Mouse (Mus musculus) bone marrow macrophage, adult 2 months (primary cell): ENCODE results near the gene Olfr1014. TPM values are rescaled to one million over a fixed set of nuclear protein-coding genes. Genes with fewer than 3 reads are reported as not detected.

Experiments used
- H3K27ac ChIP-seq: 2 replicates; pipeline ENCODE4 v1.5.1; 2012; ENCODE audit warnings: low read depth, low read length; ENCODE audit not compliant: insufficient read depth
- H3K4me1 ChIP-seq: 2 replicates; pipeline ENCODE4 v1.6.1; 2012; ENCODE audit warnings: low read length; ENCODE audit not compliant: control insufficient read depth, insufficient read depth
- H3K4me3 ChIP-seq: 2 replicates; pipeline ENCODE4 v1.5.1; 2012; ENCODE audit warnings: mild to moderate bottlenecking, low read length, moderate library complexity; ENCODE audit not compliant: insufficient read depth
- CTCF ChIP-seq: IDR thresholded peaks from 2 replicates; pipeline ENCODE4 v1.5.1; 2012; ENCODE audit warnings: low read depth, mild to moderate bottlenecking, low read length, moderate library complexity
- POLR2A ChIP-seq: IDR thresholded peaks from 2 replicates; pipeline ENCODE4 v1.6.1; 2012; ENCODE audit warnings: mild to moderate bottlenecking, low read depth, low read length, borderline replicate concordance
- polyA plus RNA-seq: library from polyadenylated mRNA; stranded (reverse); fragments of >200 nt; gene quantifications from 2 replicates; pipeline ENCODE4 v1.2.4, GENCODE M21; 2012; ENCODE audit not compliant: missing spikeins, insufficient read depth, insufficient read length

The Olfr1014 gene
- not detected in 2 replicates for polyA plus RNA-seq

DNA sequence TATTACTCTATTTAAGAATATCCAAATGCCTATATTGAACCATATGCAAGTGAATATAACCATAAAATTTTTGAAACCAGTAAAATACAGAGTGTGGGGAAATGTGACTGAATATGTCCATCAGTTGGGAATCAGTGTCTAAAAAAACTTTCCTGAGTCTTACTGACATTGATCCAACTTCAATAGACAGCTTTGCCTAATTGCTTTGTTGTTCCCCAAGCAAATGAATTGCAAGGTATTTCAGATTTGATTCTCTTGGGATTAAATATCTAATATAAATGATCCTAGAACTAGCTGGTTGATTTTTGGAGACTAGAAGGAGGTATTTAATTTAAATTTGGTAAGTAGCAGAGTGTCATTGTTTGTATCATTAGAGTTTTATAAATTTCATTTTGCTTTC lies at the start of gene Olfr1014:
Gene Olfr1014, plus strand, starts transcription at position 301 of the 400 bp plus-strand sequence.
- no peak within 1 kb of the TSS for H3K4me3 ChIP-seq

DNA sequence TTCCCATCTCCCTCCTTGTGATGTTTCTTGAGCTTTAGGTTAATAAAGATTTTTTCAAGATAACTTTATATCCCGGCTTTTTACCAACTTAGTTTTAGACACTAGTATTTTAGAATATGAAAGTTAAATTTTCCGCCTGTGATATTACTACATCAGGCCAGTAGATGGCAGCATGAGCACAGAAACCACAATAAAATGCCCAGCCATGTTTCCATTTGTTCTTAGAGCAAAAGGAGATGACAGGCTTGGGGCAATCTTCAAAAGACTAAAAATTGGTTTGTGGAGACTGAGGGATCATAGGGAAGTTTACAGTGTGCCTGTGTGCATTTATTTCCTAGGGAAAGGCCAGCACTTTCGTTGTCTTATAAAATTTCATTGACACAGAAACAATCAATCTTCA lies 46.7 kb upstream of the Olfr1014 start:
- TF ChIP-seq POLR2A (no peak), CTCF (no peak)
- H3K27ac ChIP-seq, result no peak overlapping the region
- H3K4me1 ChIP-seq, result no peaks in the 10 kb centered on the region
- no peak overlapping the region for H3K4me3 ChIP-seq

More for the DNA sequence above, at the start of gene Olfr1014:
- TF ChIP-seq POLR2A, result no peak
- no peak for TF ChIP-seq CTCF
- no peaks in the 10 kb centered on the region for H3K4me1 ChIP-seq
- no peak within 1 kb of the TSS for H3K27ac ChIP-seq

DNA sequence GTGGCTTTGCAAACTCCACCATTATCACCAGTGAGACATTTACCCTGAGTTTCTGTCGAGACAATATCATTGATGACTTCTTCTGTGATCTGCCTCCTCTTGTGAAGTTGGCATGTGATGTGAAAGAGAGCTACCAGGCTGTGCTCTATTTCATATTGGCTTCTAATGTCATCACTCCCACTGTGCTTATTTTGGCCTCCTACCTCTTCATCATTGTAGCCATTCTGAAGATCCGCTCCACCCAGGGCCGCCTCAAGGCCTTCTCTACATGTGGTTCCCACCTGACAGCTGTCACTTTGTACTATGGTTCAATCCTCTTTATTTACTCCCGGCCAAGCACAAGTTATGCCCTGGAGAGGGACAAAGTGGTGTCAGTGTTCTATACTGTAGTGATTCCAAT lies 18.7 kb upstream of the Olfr1014 start:
- Histone ChIP-seq H3K4me3 (no peak overlapping the region), H3K27ac (no peak overlapping the region), H3K4me1 (no peaks in the 10 kb centered on the region)
- no peak for TF ChIP-seq POLR2A
- TF ChIP-seq CTCF, result no peak

DNA sequence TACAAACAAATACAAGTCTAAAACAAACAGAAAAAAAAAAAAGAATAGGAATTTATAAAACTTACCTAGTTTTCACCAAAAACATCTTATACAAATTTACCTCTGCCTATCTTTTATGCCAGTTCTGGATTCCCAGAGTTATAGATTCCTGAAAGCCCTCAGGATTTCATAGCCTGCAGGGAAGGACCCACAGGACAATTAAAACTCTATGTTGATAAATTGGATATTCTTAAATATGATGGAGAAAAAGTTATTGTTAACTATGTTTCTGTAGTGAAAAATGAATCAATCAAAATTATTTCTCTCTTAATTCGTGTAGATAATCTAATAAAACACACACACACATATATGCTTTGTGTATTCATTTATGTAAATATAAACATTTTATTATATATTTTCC lies 9.8 kb upstream of the Olfr1014 start, which contains the start of gene Olfr1012:
Gene Olfr1012, minus strand, starts transcription at position 101 of the 400 bp plus-strand sequence.
- Histone ChIP-seq H3K4me3 (no peak within 1 kb of the TSS), H3K27ac (no peak within 1 kb of the TSS), H3K4me1 (no peaks in the 10 kb centered on the region)
- TF ChIP-seq POLR2A (no peak), CTCF (no peak)

DNA sequence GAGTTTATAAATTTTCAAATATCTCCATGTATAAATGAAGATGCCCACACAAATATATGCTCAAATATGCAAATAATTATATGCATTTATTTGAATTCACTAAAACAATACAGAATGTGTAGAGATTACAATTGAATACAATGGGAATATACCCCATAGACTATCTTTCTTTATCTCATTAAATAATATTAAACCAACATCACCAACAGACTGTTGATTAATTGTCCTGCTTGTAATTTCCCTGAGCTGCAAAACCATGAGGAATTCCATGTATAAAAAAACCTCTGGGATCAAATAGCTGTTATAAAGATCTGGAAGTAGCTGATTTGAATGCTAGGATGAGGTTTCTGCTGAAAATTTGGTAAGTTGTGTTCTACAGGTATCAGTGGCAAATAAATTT lies 5.7 kb upstream of the Olfr1014 start, which contains the start of gene Olfr1013:
Gene Olfr1013, plus strand, starts transcription at position 301 of the 400 bp plus-strand sequence.
- Histone ChIP-seq H3K4me3 (no peak within 1 kb of the TSS), H3K27ac (no peak within 1 kb of the TSS), H3K4me1 (no peaks in the 10 kb centered on the region)
- no peak for TF ChIP-seq POLR2A
- no peak for TF ChIP-seq CTCF

DNA sequence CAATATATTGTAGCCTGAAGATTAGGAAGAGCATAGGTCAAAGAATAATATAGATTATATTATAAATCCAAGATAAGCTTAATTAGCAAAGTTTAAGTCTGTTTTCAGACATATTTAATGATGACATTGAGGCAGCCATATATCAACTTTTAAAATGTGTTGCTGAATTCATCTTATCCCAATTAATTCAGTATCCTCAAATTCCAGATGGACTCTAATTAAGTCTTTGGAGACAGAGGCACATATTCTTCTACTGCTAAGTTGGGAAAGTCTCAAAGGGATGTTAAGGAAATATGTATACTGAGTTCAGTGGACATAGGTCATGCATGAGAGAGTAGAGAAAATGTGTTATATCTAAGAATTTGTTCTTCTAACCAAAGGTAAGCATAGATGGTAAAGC lies 9.2 kb downstream of the Olfr1014 start, which contains the start of gene Olfr1015:
Gene Olfr1015, plus strand, starts transcription at position 301 of the 400 bp plus-strand sequence.
- no peak within 1 kb of the TSS for H3K27ac ChIP-seq
- TF ChIP-seq CTCF (no peak), POLR2A (no peak)
- no peak within 1 kb of the TSS for H3K4me3 ChIP-seq
- no peaks in the 10 kb centered on the region for H3K4me1 ChIP-seq

DNA sequence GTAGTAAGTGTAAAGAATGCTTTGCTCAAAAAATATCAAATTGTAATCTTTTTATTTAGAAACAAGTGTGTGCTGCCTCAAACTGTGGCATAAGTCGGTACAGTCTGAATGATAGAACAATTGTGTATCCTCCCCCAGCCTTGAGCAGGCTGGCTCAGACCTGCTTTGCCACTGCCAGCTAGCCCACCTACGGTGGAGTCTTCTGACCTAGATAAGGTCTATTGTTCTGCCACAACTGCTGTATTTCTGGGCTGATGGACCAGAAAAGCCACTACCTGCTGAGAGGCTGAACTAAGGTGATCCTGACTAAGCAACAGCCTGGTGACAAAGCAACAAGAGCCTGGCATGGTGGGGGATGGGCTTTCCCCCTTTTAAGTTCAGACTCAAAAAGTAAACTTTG lies 19.8 kb downstream of the Olfr1014 start:
- TF ChIP-seq POLR2A (no peak), CTCF (no peak)
- H3K4me1 ChIP-seq, result no peaks in the 10 kb centered on the region
- no peak overlapping the region for H3K27ac ChIP-seq
- no peak overlapping the region for H3K4me3 ChIP-seq

DNA sequence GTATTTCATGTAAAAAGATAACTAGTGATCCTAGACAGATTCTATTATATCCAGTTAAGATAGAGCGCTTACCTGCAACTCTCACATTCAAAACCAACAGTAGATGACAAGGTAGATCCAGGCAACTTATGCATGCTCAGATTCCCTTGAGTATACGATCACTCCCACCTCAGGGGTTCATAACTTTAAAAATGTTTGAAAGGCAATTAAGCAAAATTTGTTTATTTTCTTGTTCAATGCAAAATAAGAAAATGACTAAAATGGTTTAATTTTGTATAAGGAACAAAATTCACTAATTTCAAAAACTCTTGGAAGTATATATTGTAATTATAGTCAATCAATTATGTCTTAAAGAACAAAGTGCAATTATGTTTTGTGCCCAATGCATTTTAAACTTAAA lies 29.9 kb downstream of the Olfr1014 start, which contains the start of gene Olfr1016:
Gene Olfr1016, minus strand, starts transcription at position 101 of the 400 bp plus-strand sequence.
- H3K27ac ChIP-seq, result no peak within 1 kb of the TSS
- TF ChIP-seq POLR2A (no peak), CTCF (no peak)
- no peak within 1 kb of the TSS for H3K4me3 ChIP-seq
- no peaks in the 10 kb centered on the region for H3K4me1 ChIP-seq

DNA sequence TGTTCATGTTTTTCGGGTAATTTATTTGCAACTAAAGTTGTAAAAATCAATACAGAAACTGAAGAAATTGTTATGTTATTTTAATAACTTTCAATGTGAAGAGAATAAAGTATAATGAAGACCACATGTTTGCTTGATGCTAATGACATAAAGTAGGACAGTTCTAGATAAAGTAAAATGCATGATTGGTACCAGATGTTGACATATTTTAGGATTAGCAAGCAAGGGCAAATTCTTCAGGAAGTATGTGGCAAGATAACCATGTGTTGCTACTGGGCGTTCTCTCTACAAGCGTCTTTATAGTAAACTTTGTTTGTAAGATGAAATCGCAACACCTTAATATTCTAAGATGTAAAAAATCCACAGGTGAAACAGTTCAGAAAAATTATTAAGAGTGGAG lies 32.0 kb downstream of the Olfr1014 start:
- Histone ChIP-seq H3K4me3 (no peak overlapping the region), H3K4me1 (no peaks in the 10 kb centered on the region), H3K27ac (no peak overlapping the region)
- TF ChIP-seq POLR2A, result no peak
- no peak for TF ChIP-seq CTCF

DNA sequence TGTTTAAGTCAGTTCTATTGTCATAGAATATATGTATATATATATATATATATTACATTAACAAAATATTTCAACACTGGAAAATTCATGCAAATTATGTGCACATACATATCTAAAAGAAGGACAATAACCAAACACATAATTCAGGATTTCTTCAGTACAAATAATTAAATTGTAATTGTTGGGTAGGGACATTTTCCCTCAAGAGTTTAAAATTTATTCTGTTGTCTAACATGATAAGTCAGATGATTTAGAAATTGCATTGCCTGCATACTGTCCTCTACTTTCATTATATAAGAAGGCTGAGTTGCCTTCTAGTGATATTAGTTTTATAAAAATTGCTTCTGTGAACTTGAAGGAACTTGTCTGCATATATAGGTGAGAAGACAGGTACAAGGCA lies 45.7 kb downstream of the Olfr1014 start, which contains the start of gene Olfr1018:
Gene Olfr1018, plus strand, starts transcription at position 301 of the 400 bp plus-strand sequence.
- TF ChIP-seq CTCF, result no peak
- no peak for TF ChIP-seq POLR2A
- Histone ChIP-seq H3K27ac (no peak within 1 kb of the TSS), H3K4me1 (no peaks in the 10 kb centered on the region), H3K4me3 (no peak within 1 kb of the TSS)

Other genes starting within 250 kb of the Olfr1014 start
- gene Olfr996, start 193.5 kb upstream of the Olfr1014 start, polyA plus RNA-seq, result not detected in 2 replicates
- not detected in 2 replicates for gene Olfr998, start 183.8 kb upstream of the Olfr1014 start, polyA plus RNA-seq
- not detected in 2 replicates for gene Olfr1000, start 160.8 kb upstream of the Olfr1014 start, polyA plus RNA-seq
- not detected in 2 replicates for gene Olfr1002, start 122.0 kb upstream of the Olfr1014 start, polyA plus RNA-seq
- not detected in 2 replicates for gene Olfr154, start 108.3 kb upstream of the Olfr1014 start, polyA plus RNA-seq
- not detected in 2 replicates for gene Olfr1006, start 93.9 kb upstream of the Olfr1014 start, polyA plus RNA-seq
- not detected in 2 replicates for gene Olfr1008, start 83.3 kb upstream of the Olfr1014 start, polyA plus RNA-seq
- not detected in 2 replicates for gene Olfr1009, start 57.3 kb upstream of the Olfr1014 start, polyA plus RNA-seq
- gene Olfr1012, start 9.9 kb upstream of the Olfr1014 start, polyA plus RNA-seq, result not detected in 2 replicates
- gene Olfr1013, start 5.6 kb upstream of the Olfr1014 start, polyA plus RNA-seq, result not detected in 2 replicates
- not detected in 2 replicates for gene Olfr1015, start 9.3 kb downstream of the Olfr1014 start, polyA plus RNA-seq
- not detected in 2 replicates for gene Olfr1016, start 29.8 kb downstream of the Olfr1014 start, polyA plus RNA-seq
- not detected in 2 replicates for gene Olfr1018, start 45.8 kb downstream of the Olfr1014 start, polyA plus RNA-seq
- gene Olfr1019, start 72.8 kb downstream of the Olfr1014 start, polyA plus RNA-seq, result not detected in 2 replicates
- not detected in 2 replicates for gene Olfr1020, start 74.3 kb downstream of the Olfr1014 start, polyA plus RNA-seq
- not detected in 2 replicates for gene Olfr1022, start 95.9 kb downstream of the Olfr1014 start, polyA plus RNA-seq
- not detected in 2 replicates for gene Olfr1023, start 112.9 kb downstream of the Olfr1014 start, polyA plus RNA-seq
- gene Olfr1024, start 132.3 kb downstream of the Olfr1014 start, polyA plus RNA-seq, result not detected in 2 replicates
- gene Olfr1025-ps1, start 142.5 kb downstream of the Olfr1014 start, polyA plus RNA-seq, result not detected in 2 replicates
- gene Olfr1026, start 148.8 kb downstream of the Olfr1014 start, polyA plus RNA-seq, result not detected in 2 replicates
- not detected in 2 replicates for gene Olfr1028, start 177.7 kb downstream of the Olfr1014 start, polyA plus RNA-seq
- gene Olfr1029, start 201.2 kb downstream of the Olfr1014 start, polyA plus RNA-seq, result not detected in 2 replicates
- 0.24 TPM in 1 of 2 replicates, not detected in the other for gene Olfr1030, start 206.6 kb downstream of the Olfr1014 start, polyA plus RNA-seq
- gene Olfr1031, start 217.6 kb downstream of the Olfr1014 start, polyA plus RNA-seq, result not detected in 2 replicates
- gene Olfr1032, start 232.8 kb downstream of the Olfr1014 start, polyA plus RNA-seq, result not detected in 2 replicates
- gene Olfr1033, start 247.9 kb downstream of the Olfr1014 start, polyA plus RNA-seq, result not detected in 2 replicates